Mouse (Mus musculus) left cerebral cortex, adult 18-20 months (tissue): ENCODE results near the gene Plpp7. TPM values are rescaled to one million over a fixed set of nuclear protein-coding genes. Genes with fewer than 3 reads are reported as not detected.

Experiments used
- DNase-seq, 2 experiments: peaks; one replicate each; pipeline ENCODE4 v3.0.0; 2021 to 2022; ENCODE audit warnings: low spot score in 2 of 2, mixed read lengths in 1 of 2
- total RNA-seq, 2 experiments: library from RNA; stranded (reverse); gene quantifications; 2 replicates each; pipeline ENCODE4 v1.2.3; 2021

Plpp7 gene
- total RNA-seq, 2 experiments from 2014 or later: 27.1 to 32.4 TPM

DNA sequence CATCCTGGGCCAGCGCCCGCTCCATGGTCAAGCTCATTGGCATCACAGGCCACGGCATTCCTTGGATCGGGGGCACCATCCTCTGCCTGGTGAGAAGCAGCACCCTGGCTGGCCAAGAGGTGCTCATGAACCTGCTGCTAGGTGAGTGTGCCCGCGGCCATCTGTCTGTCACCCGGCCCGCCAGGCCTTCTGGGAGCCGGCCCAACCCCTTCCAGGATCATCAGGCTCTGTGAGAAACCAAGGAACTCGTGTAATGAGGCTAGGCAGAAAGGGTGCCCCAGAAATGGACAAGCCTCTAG lies 743 bp downstream of the Plpp7 start:
- DNase-seq: no peak

DNA sequence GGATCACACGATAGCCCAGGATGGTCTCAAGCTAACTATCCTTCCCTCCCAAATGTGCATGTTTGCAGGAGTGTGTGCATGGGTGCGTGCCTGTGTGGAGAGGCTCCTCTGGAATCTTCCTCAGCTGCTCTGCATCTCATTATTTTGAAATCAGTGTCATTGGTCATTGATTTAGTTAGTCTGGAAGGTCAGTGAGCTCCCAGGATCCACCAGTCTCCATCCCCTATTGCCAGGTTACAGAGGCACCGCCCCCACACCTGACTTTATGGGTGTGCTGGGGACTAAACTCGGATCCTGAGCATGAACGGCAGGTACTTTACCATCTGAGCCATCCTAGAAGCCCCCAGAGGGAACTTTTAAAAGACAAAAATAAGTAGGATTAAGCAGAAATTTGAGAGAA lies 7.6 kb downstream of the Plpp7 start:
- no peak for DNase-seq

GRCm38 (mm10) chr2:32103557-32103956 lies 8.2 kb downstream of the Plpp7 start:
- DNase-seq: peak; percentile 46 to 68

DNA sequence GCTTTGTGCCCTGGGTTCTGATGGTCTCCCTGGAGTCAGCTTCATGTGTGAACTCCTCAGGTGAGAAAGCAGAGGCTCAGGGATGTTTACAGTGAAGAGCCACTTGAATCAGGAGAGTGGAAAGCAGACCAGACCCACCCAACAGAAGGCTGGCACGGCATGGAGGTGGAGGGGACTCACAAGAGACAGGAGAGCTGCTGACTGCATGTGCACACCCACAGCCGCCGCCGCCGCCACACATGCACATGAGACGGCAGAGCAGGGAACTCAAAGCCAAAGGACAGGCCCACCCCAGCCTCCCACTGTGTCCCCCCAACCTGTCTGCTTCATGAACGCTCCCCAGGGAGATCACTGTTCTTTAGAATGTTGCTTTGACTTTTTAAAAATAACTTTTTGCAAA lies 8.8 kb downstream of the Plpp7 start:
- peak; percentile 48 to 72 for DNase-seq

- DNase-seq: peak in 1 of 2 experiments; percentile 33
Measured at GRCm38 (mm10) chr2:32105117-32105913, 10.0 kb downstream of the Plpp7 start.

DNA sequence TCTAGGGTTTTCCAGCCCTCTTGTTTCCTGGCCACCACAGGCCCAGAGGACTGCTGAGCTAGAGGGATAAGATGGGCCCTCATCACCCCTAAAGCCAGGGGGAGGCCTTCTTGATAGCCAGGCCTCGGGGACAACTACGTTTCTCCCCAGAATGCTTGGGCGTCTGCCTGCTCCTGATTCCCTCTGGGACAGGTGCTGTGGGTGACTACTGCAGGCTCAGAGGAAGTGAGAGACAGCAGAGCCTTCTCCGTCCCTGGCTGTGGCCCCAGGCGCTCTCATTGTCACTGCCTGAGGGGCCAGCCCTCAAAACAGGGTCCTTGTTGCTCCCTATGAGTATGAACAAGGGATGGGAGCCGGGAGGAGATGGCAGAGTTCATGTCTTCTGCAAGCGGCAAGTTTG lies 10.6 kb downstream of the Plpp7 start:
- DNase-seq: no peak

GRCm38 (mm10) chr2:32111268-32111667 lies 15.9 kb downstream of the Plpp7 start:
- DNase-seq: peak in 1 of 2 experiments; percentile 57

- DNase-seq: peak; percentile 33 to 45
Measured at GRCm38 (mm10) chr2:32112548-32112947, 17.2 kb downstream of the Plpp7 start.

- no peak for DNase-seq
Measured at GRCm38 (mm10) chr2:32115851-32116268, 20.5 kb downstream of the Plpp7 start.

GRCm38 (mm10) chr2:32119802-32120750 lies 24.7 kb downstream of the Plpp7 start:
- no peak for DNase-seq

- DNase-seq: no peak
Measured at GRCm38 (mm10) chr2:32121150-32121549, 25.8 kb downstream of the Plpp7 start.

DNA sequence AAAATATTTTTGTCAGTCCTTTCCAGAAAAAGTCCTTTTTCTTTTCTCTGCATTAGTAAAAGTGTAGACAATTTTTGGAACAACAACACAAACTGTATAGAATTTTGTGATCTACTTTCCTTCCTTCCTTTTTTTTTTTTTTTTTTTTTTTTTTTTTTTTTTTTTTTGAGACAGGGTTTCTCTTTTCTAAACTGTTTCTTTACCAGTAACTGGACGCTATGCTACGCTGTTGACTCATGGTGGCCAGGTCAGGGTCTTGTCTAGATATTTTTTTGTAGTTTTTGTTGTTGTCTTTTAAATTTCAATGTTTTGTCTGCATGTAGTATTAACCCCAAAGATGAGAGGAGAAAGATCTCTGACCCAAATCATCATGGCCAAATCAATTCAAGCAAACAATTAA lies 26.5 kb downstream of the Plpp7 start:
- DNase-seq: no peak

GRCm38 (mm10) chr2:32127653-32128535 lies 32.6 kb downstream of the Plpp7 start:
- no peak for DNase-seq

DNA sequence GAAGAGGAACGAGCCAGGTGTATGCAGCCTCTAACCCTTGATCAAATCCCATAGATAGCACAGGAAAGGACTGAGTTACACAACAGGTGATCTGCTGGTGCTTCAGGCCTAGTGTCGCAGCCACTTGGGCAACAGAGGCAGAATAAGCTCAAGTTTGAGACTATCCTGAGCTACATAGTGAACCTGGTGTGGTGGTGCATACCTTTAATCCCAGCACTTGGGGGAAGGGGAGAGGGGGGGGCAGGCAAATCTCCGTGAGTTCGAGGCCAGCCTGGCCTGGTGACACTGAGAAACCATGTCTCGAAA lies 33.2 kb downstream of the Plpp7 start:
- DNase-seq: no peak

GRCm38 (mm10) chr2:32129383-32130074 lies 34.2 kb downstream of the Plpp7 start:
- DNase-seq: no peak

- peak; percentile 63 to 66 for DNase-seq
Measured at GRCm38 (mm10) chr2:32130435-32130834, 35.1 kb downstream of the Plpp7 start.

- no peak for DNase-seq
Measured at GRCm38 (mm10) chr2:32131205-32131834, 36.0 kb downstream of the Plpp7 start.

- no peak for DNase-seq
Measured at GRCm38 (mm10) chr2:32131866-32132566, 36.7 kb downstream of the Plpp7 start.

- DNase-seq: peak in 1 of 2 experiments; percentile 40
Measured at GRCm38 (mm10) chr2:32132567-32132992, 37.3 kb downstream of the Plpp7 start.

GRCm38 (mm10) chr2:32134039-32134438 lies 38.7 kb downstream of the Plpp7 start:
- DNase-seq: peak; percentile 90 to 94
